Mouse (Mus musculus) heart, adult 2 months (tissue): Measurements from ENCODE around the gene Gtf3c4.

Source experiments
- CTCF ChIP-seq: fragments of 200-600 bp; IDR thresholded peaks from 2 replicates; pipeline ENCODE4 v1.8.1; 2022; ENCODE audit warnings: antibody characterized with exemption, mild to moderate bottlenecking, moderate library complexity
- POLR2A ChIP-seq: fragments of 200-500 bp; IDR thresholded peaks from 2 replicates; pipeline ENCODE4 v1.6.1; 2011; ENCODE audit warnings: mild to moderate bottlenecking, low read depth, low read length, control low read depth; ENCODE audit not compliant: insufficient read depth

GRCm38 (mm10) chr2:28776728-28777127, 63.4 kb downstream of the Gtf3c4 start:
- no peak for TF ChIP-seq POLR2A
- TF ChIP-seq CTCF, result no peak
